Mouse (Mus musculus): ENCODE measurements around the gene Zfp235. TPM values are rescaled to one million over a fixed set of nuclear protein-coding genes. Genes with fewer than 3 reads are reported as not detected.
A peak's percentile ranks its signal among the peaks of the same experiment; 100 is the strongest.

Gene Zfp235
- 7.7 and 8.6 TPM in 2 replicates for total RNA-seq (2014; rRNA removed; ENCODE audit: low replicate concordance)
- polyA plus RNA-seq (2015; fragmentation: Nextera tagmentation; extraction: Ambion mirVana): 4.9 and 5.6 TPM in 2 replicates

DNA sequence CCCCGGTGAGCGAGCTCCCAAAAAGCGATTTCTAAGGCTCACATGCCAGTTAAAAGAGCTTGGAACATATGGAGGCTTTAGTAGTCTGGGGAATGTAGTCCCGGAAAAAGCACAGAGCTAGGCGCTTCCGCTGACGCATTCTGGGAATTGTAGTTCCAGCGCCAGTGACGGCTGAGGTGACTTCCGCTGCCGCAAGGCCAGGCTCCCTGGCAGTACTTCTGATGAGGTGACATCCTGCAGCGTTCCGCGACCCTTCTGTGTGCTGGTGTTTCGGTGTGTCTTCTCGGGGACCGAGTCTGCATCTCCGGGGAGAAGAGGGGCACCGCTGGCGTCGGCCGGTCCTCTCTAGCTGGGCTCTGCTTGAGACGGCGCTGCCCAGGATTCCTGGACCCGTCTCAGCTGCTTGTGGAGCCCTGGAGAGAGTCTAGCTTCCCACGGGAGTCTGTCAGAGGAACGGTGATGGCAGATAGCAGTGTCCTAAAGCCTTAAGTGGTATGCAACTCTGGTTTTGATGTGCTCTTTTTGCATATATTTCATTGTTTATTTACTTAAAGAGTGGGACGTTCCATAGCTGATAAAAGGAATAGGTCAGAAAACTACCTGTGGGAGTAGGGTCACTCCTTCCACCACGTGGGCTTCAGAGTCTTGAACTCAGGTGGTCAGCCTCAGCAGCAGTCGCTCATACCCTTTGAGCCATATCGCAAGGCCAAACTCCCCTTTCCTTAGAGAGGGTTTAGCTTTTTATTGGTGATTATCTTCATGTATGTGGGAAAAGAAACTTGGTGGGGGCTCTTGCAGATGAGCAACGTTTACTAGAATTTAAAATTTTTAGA is at the start of gene Zfp235:
Gene Zfp235, plus strand, starts transcription at position 174 of the 833 bp plus-strand sequence.
- H3K9ac ChIP-seq (replicated peaks; ENCODE audit: low read depth, low read length): peak within 1 kb of the TSS; percentile 64
- ATAC-seq (ENCODE audit: insufficient read depth, low read depth): peak; percentile 96
- H3K4me2 ChIP-seq (ENCODE audit: low read depth, low read length): peak within 1 kb of the TSS; percentile 70
- peak; percentile 86 for DNase-seq (ENCODE audit: low spot score)
- no peak for TF ChIP-seq EP300 (IDR thresholded peaks at IDR 0.05; ENCODE audit: low read depth)
- no peak for TF ChIP-seq CTCF (IDR thresholded peaks at IDR 0.05; ENCODE audit: low read depth)
- peaks cover 14% of the 10 kb centered on the region for H3K4me1 ChIP-seq (ENCODE audit: control insufficient read depth, insufficient read depth)
- peak within 1 kb of the TSS; percentile 85 for H3K4me3 ChIP-seq (ENCODE audit: low read depth, low read length)
- 3% methylated on average over 32 of the region's 32 CpGs for WGBS
- H3K36me3 ChIP-seq (replicated peaks; ENCODE audit: control insufficient read depth, insufficient read depth, low read length): peaks cover 29% of the 10 kb centered on the region
- H3K27ac ChIP-seq (ENCODE audit: low read depth): 0 out of 2 replicates have a peak within 1 kb of the TSS, but pooled peaks have one; percentile 41
- H3K9me3 ChIP-seq (replicated peaks; ENCODE audit: control insufficient read depth, low read length): no peaks in the 10 kb centered on the region
- no peaks in the 10 kb centered on the region for H3K27me3 ChIP-seq (ENCODE audit: control insufficient read depth, insufficient read depth, low read length)

DNA sequence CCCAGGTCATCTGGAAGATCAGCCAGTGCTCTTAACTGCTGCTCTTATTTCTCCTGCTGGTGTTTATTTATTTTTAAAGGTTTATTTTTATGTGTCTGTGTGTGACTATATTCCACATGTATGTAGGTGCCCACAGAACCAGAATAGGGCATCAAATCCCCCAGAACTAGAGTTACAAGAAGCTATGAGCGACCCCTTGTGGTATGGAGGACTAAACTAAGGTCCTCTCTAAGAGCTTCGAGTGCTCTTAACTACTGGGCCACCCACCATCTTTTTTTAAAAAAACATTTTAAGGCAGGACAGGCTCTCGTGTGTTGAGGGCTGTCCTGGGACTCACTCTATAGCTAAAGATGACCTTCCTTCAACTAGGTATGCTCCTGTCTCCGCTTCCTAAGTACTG is 47.1 kb upstream of the Zfp235 start:
- Histone ChIP-seq H3K4me2 (ENCODE audit: low read depth, low read length) (no peak overlapping the region), H3K4me3 (ENCODE audit: low read depth, low read length) (no peak overlapping the region), H3K9ac (replicated peaks; ENCODE audit: low read depth, low read length) (no peak overlapping the region), H3K36me3 (replicated peaks; ENCODE audit: control insufficient read depth, insufficient read depth, low read length) (0 out of 2 replicates have a peak, but pooled peaks cover 12% of the 10 kb centered on the region), H3K4me1 (ENCODE audit: control insufficient read depth, insufficient read depth) (peaks cover 10% of the 10 kb centered on the region; the same call in 1 of the 2 replicates), H3K27ac (ENCODE audit: low read depth) (no peak overlapping the region), H3K9me3 (replicated peaks; ENCODE audit: control insufficient read depth, low read length) (no peaks in the 10 kb centered on the region), H3K27me3 (ENCODE audit: control insufficient read depth, insufficient read depth, low read length) (no peaks in the 10 kb centered on the region)
- 92% methylated on average over 4 of the region's 4 CpGs for WGBS
- DNase-seq (ENCODE audit: low spot score) (no peak), ATAC-seq (ENCODE audit: insufficient read depth, low read depth) (no peak)
- no peak for TF ChIP-seq CTCF (IDR thresholded peaks at IDR 0.05; ENCODE audit: low read depth)
- no peak for TF ChIP-seq EP300 (IDR thresholded peaks at IDR 0.05; ENCODE audit: low read depth)

DNA sequence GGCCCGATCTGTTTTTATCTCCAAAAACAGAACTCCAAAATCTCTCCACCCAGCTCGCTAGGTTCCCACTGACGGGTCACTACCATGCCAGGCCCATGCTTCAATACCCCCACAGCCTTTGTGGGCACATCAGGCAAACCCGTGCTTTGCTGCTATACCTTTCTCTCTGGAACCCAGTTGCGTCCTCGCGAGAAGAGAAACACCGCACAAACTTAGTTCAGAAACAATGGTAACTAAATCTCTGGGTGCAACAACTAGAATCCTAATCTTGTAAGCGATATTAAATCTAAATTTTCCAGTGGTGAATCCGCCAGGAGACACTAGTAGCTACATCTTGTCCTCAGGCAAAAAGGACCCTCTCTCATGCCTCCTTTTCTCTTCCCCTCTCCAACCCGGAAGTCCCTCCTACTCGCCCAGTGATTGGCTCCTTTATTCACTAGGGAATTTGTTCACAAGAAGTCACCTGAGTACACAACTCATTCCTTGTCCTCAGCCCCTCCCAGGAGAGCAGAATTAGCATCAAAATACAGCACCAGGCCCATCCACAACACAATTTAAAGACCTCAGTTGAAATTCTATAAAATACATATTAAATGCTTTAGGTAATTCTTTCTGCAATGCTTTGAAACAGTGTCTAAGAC is 46.4 kb upstream of the Zfp235 start:
- Histone ChIP-seq H3K4me2 (ENCODE audit: low read depth, low read length) (no peak overlapping the region), H3K4me3 (ENCODE audit: low read depth, low read length) (no peak overlapping the region), H3K9ac (replicated peaks; ENCODE audit: low read depth, low read length) (no peak overlapping the region), H3K27ac (ENCODE audit: low read depth) (no peak overlapping the region), H3K9me3 (replicated peaks; ENCODE audit: control insufficient read depth, low read length) (no peaks in the 10 kb centered on the region), H3K36me3 (replicated peaks; ENCODE audit: control insufficient read depth, insufficient read depth, low read length) (0 out of 2 replicates have a peak, but pooled peaks cover 12% of the 10 kb centered on the region), H3K27me3 (ENCODE audit: control insufficient read depth, insufficient read depth, low read length) (no peaks in the 10 kb centered on the region), H3K4me1 (ENCODE audit: control insufficient read depth, insufficient read depth) (peaks cover 6% of the 10 kb centered on the region; the same call in 1 of the 2 replicates)
- DNase-seq (ENCODE audit: low spot score): no peak
- TF ChIP-seq EP300 (IDR thresholded peaks at IDR 0.05; ENCODE audit: low read depth) (no peak), CTCF (IDR thresholded peaks at IDR 0.05; ENCODE audit: low read depth) (no peak)
- 94% methylated on average over 12 of the region's 12 CpGs for WGBS
- no peak for ATAC-seq (ENCODE audit: insufficient read depth, low read depth)

DNA sequence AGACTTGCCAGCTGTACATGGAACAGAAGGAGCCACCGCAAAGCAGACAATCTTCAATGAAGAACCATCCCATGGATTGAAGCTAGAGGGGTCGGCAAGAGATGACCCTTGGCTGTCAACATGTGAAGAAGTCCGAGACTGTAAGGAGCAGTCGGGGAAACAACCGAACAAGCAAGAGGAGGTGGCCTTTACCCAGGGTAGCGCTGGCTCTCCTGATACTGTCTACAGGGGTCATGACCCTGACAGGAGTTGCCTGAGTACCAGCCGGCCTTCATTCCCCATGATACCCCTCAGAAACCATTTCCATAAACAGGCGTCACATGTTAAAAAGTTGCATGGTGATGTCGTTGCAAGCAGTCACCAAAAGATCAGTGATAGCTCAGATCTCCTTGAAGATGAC is 29.6 kb upstream of the Zfp235 start:
- Histone ChIP-seq H3K4me1 (ENCODE audit: control insufficient read depth, insufficient read depth) (no peaks in the 10 kb centered on the region), H3K9me3 (replicated peaks; ENCODE audit: control insufficient read depth, low read length) (peaks cover 82% of the 10 kb centered on the region), H3K9ac (replicated peaks; ENCODE audit: low read depth, low read length) (no peak overlapping the region), H3K4me3 (ENCODE audit: low read depth, low read length) (no peak overlapping the region), H3K36me3 (replicated peaks; ENCODE audit: control insufficient read depth, insufficient read depth, low read length) (peaks cover 94% of the 10 kb centered on the region), H3K27ac (ENCODE audit: low read depth) (no peak overlapping the region), H3K4me2 (ENCODE audit: low read depth, low read length) (no peak overlapping the region), H3K27me3 (ENCODE audit: control insufficient read depth, insufficient read depth, low read length) (no peaks in the 10 kb centered on the region)
- 91% methylated on average over 9 of the region's 9 CpGs for WGBS
- no peak for TF ChIP-seq EP300 (IDR thresholded peaks at IDR 0.05; ENCODE audit: low read depth)
- TF ChIP-seq CTCF (IDR thresholded peaks at IDR 0.05; ENCODE audit: low read depth): no peak
- ATAC-seq (ENCODE audit: insufficient read depth, low read depth) (no peak), DNase-seq (ENCODE audit: low spot score) (no peak)

- 92% methylated on average over 18 of the region's 18 CpGs for WGBS
- Histone ChIP-seq H3K4me1 (ENCODE audit: control insufficient read depth, insufficient read depth) (no peaks in the 10 kb centered on the region), H3K4me2 (ENCODE audit: low read depth, low read length) (no peak overlapping the region), H3K27me3 (ENCODE audit: control insufficient read depth, insufficient read depth, low read length) (no peaks in the 10 kb centered on the region), H3K36me3 (replicated peaks; ENCODE audit: control insufficient read depth, insufficient read depth, low read length) (peaks cover 86% of the 10 kb centered on the region), H3K4me3 (ENCODE audit: low read depth, low read length) (no peak overlapping the region), H3K27ac (ENCODE audit: low read depth) (no peak overlapping the region), H3K9me3 (replicated peaks; ENCODE audit: control insufficient read depth, low read length) (peaks cover 86% of the 10 kb centered on the region), H3K9ac (replicated peaks; ENCODE audit: low read depth, low read length) (no peak overlapping the region)
- TF ChIP-seq CTCF (IDR thresholded peaks at IDR 0.05; ENCODE audit: low read depth) (no peak), EP300 (IDR thresholded peaks at IDR 0.05; ENCODE audit: low read depth) (no peak)
- DNase-seq (ENCODE audit: low spot score) (no peak), ATAC-seq (ENCODE audit: insufficient read depth, low read depth) (no peak)
These were observed 28.7 kb upstream of the Zfp235 start for GRCm38 (mm10) chr7:24105144-24105703.

All from heart, postnatal 0 days (tissue).